In genomic region chr17:14468754-14469488, GRCm38 (mm10) we compare ENCODE assay signal across 17 mouse cellular contexts.
DNase-seq lines count a peak whose midpoint lies in the region; ATAC-seq lines count a peak whose summit lies in the region.
"Had no signal": no experiment of that assay in that cellular context is flagged by ENCODE, and none has a peak within 500 bp of the region (broad histone marks: within the 10 kb centered on the region; RNA-seq: fewer than 3 reads in every experiment).

No protein-coding gene starts in this region.

- no peak overlapping the region for H3K9ac ChIP-seq in intestine, embryonic 14.5 days (ENCODE audit: low read length)
- no peak overlapping the region for H3K9ac ChIP-seq in intestine, embryonic 15.5 days
- no peak overlapping the region for H3K9ac ChIP-seq in hindbrain, embryonic 12.5 days
- no peak overlapping the region for H3K9ac ChIP-seq in limb, embryonic 13.5 days
- H3K9ac ChIP-seq in neural tube, embryonic 13.5 days = no peak overlapping the region
- H3K9ac ChIP-seq: heart, embryonic 15.5 days; lung, embryonic 14.5 days had no signal

- H3K36me3 ChIP-seq in intestine, embryonic 14.5 days (ENCODE audit: control insufficient read depth, insufficient read depth, low read length) = no peaks in the 10 kb centered on the region
- no peaks in the 10 kb centered on the region for H3K36me3 ChIP-seq in intestine, embryonic 15.5 days
- H3K36me3 ChIP-seq in hindbrain, embryonic 12.5 days = no peaks in the 10 kb centered on the region
- no peaks in the 10 kb centered on the region for H3K36me3 ChIP-seq in limb, embryonic 13.5 days
- no peaks in the 10 kb centered on the region for H3K36me3 ChIP-seq in neural tube, embryonic 13.5 days
- H3K36me3 ChIP-seq: heart, embryonic 15.5 days had no signal

- no peak for ATAC-seq in intestine, embryonic 14.5 days (replicated peaks; ENCODE audit: low FRiP score, low TSS enrichment, low read depth)
- no peak for ATAC-seq in intestine, embryonic 15.5 days
- peak; percentile 87 for ATAC-seq in hindbrain, embryonic 12.5 days (ENCODE audit: low FRiP score)
- ATAC-seq in limb, embryonic 13.5 days (ENCODE audit: low FRiP score, low read depth) = peak; percentile 69
- peak; percentile 92 for ATAC-seq in neural tube, embryonic 13.5 days (ENCODE audit: low read depth)
- ATAC-seq: CD4-positive, CD25-positive, alpha-beta regulatory T cell, adult 4 months; intestine, embryonic 16.5 days had no signal

- H3K27me3 ChIP-seq in intestine, embryonic 14.5 days (replicated peaks; ENCODE audit: control insufficient read depth, insufficient read depth, low read length) = no peaks in the 10 kb centered on the region
- no peaks in the 10 kb centered on the region for H3K27me3 ChIP-seq in intestine, embryonic 15.5 days (replicated peaks)
- H3K27me3 ChIP-seq in hindbrain, embryonic 12.5 days = no peaks in the 10 kb centered on the region
- 0 out of 2 replicates have a peak, but pooled peaks cover under 1% of the 10 kb centered on the region for H3K27me3 ChIP-seq in limb, embryonic 13.5 days
- no peaks in the 10 kb centered on the region for H3K27me3 ChIP-seq in neural tube, embryonic 13.5 days
- H3K27me3 ChIP-seq: megakaryocyte, embryonic 14.5 days had no signal

- H3K4me1 ChIP-seq in intestine, embryonic 14.5 days (replicated peaks; ENCODE audit: control insufficient read depth, insufficient read depth, low read length) = no peaks in the 10 kb centered on the region
- no peaks in the 10 kb centered on the region for H3K4me1 ChIP-seq in intestine, embryonic 15.5 days (replicated peaks)
- H3K4me1 ChIP-seq in hindbrain, embryonic 12.5 days = peaks cover 20% of the 10 kb centered on the region
- H3K4me1 ChIP-seq in limb, embryonic 13.5 days = peaks cover 36% of the 10 kb centered on the region
- peaks cover 28% of the 10 kb centered on the region for H3K4me1 ChIP-seq in neural tube, embryonic 13.5 days (replicated peaks)
- H3K4me1 ChIP-seq: heart, embryonic 15.5 days; megakaryocyte, embryonic 14.5 days had no signal

- no peaks in the 10 kb centered on the region for H3K9me3 ChIP-seq in intestine, embryonic 14.5 days (ENCODE audit: control insufficient read depth, low read length)
- no peaks in the 10 kb centered on the region for H3K9me3 ChIP-seq in intestine, embryonic 15.5 days
- H3K9me3 ChIP-seq in hindbrain, embryonic 12.5 days (replicated peaks) = no peaks in the 10 kb centered on the region
- H3K9me3 ChIP-seq in limb, embryonic 13.5 days = no peaks in the 10 kb centered on the region
- no peaks in the 10 kb centered on the region for H3K9me3 ChIP-seq in neural tube, embryonic 13.5 days
- H3K9me3 ChIP-seq: heart, embryonic 15.5 days; megakaryocyte, embryonic 14.5 days had no signal

- peak; percentile 23 for DNase-seq in intestine, embryonic 14.5 days (ENCODE audit: low spot score)
- DNase-seq in right cerebral cortex, adult 2 months (ENCODE audit: low spot score in 2 of 2) = no peak
- DNase-seq in urinary bladder, postnatal 10 days (ENCODE audit: low spot score) = no peak
- DNase-seq: adrenal gland, postnatal 36 days; cerebellum, postnatal 36 days; kidney, postnatal 25 days; lung, embryonic 14.5 days; right cerebral cortex, postnatal 4 days; thymus, adult 2 months had no signal

- no peak overlapping the region for H3K4me2 ChIP-seq in intestine, embryonic 14.5 days (ENCODE audit: low read length)
- no peak overlapping the region for H3K4me2 ChIP-seq in intestine, embryonic 15.5 days (replicated peaks)
- H3K4me2 ChIP-seq in hindbrain, embryonic 12.5 days (replicated peaks) = no peak overlapping the region
- no peak overlapping the region for H3K4me2 ChIP-seq in limb, embryonic 13.5 days (replicated peaks)
- no peak overlapping the region for H3K4me2 ChIP-seq in neural tube, embryonic 13.5 days
- H3K4me2 ChIP-seq: heart, embryonic 15.5 days; lung, embryonic 14.5 days had no signal

- H3K4me3 ChIP-seq in intestine, embryonic 14.5 days (ENCODE audit: low read depth, low read length) = no peak overlapping the region
- H3K4me3 ChIP-seq in intestine, embryonic 15.5 days (replicated peaks) = no peak overlapping the region
- H3K4me3 ChIP-seq in hindbrain, embryonic 12.5 days = no peak overlapping the region
- no peak overlapping the region for H3K4me3 ChIP-seq in limb, embryonic 13.5 days
- no peak overlapping the region for H3K4me3 ChIP-seq in neural tube, embryonic 13.5 days
- H3K4me3 ChIP-seq: heart, embryonic 15.5 days; megakaryocyte, embryonic 14.5 days had no signal

- H3K27ac ChIP-seq in intestine, embryonic 14.5 days (ENCODE audit: low read depth) = no peak overlapping the region
- H3K27ac ChIP-seq in intestine, embryonic 15.5 days = no peak overlapping the region
- H3K27ac ChIP-seq in hindbrain, embryonic 12.5 days = peak overlapping the region; percentile 37; the same call in 1 of the 2 replicates
- no peak overlapping the region for H3K27ac ChIP-seq in limb, embryonic 13.5 days
- peak overlapping the region; percentile 59 for H3K27ac ChIP-seq in neural tube, embryonic 13.5 days (replicated peaks)
- H3K27ac ChIP-seq: heart, embryonic 15.5 days had no signal

- WGBS in intestine, embryonic 14.5 days = 76% methylated on average over 6 of the region's 6 CpGs
- 76% methylated on average over 6 of the region's 6 CpGs for WGBS in intestine, embryonic 15.5 days
- WGBS in hindbrain, embryonic 12.5 days = 55% methylated on average over 6 of the region's 6 CpGs
- WGBS in limb, embryonic 13.5 days = 44% methylated on average over 6 of the region's 6 CpGs
- 33% methylated on average over 6 of the region's 6 CpGs for WGBS in neural tube, embryonic 13.5 days

Comparison
In these comparisons a context has a peak if more than half of its experiments do, and no peak if none do; other contexts are left out.
1. ATAC-seq: peak in hindbrain, embryonic 12.5 days (single experiment), limb, embryonic 13.5 days (single experiment) and neural tube, embryonic 13.5 days (single experiment); none in intestine, embryonic 14.5 days (single experiment) and intestine, embryonic 15.5 days (single experiment).
2. H3K27ac ChIP-seq: peak in hindbrain, embryonic 12.5 days (single experiment) and neural tube, embryonic 13.5 days (single experiment); none in intestine, embryonic 14.5 days (single experiment), intestine, embryonic 15.5 days (single experiment) and limb, embryonic 13.5 days (single experiment).